Mouse (Mus musculus) hindbrain, embryonic 12.5 days (tissue): ENCODE measurements around the gene Sdcbp2. TPM values are rescaled to one million over a fixed set of nuclear protein-coding genes. Genes with fewer than 3 reads are reported as not detected.

ENCODE experiments used
- ATAC-seq: fragments of 200-750 bp; cut with Nextera tagmentation; 2 replicates; pipeline ENCODE4 v1.8.0; 2017; ENCODE audit warnings: moderate TSS enrichment; ENCODE audit not compliant: low FRiP score
- H3K27ac ChIP-seq: fragments of 300-500 bp; sonication (generic); 2 replicates; pipeline ENCODE4 v1.5.1; 2016; ENCODE audit warnings: mild to moderate bottlenecking
- H3K27me3 ChIP-seq: fragments of 300-500 bp; sonication (generic); 2 replicates; pipeline ENCODE4 v1.6.1; 2016; ENCODE audit warnings: mild to moderate bottlenecking
- H3K36me3 ChIP-seq: fragments of 300-500 bp; sonication (generic); 2 replicates; pipeline ENCODE4 v1.6.1; 2016; ENCODE audit warnings: mild to moderate bottlenecking
- H3K4me1 ChIP-seq: fragments of 300-500 bp; sonication (generic); 2 replicates; pipeline ENCODE4 v1.6.1; 2016
- H3K4me2 ChIP-seq: fragments of 300-500 bp; sonication (generic); replicated peaks from 2 replicates; pipeline ENCODE4 v1.6.1; 2016; ENCODE audit warnings: mild to moderate bottlenecking
- H3K4me3 ChIP-seq: fragments of 300-500 bp; sonication (generic); 2 replicates; pipeline ENCODE4 v1.5.1; 2016; ENCODE audit warnings: mild to moderate bottlenecking
- H3K9ac ChIP-seq: fragments of 300-500 bp; sonication (generic); 2 replicates; pipeline ENCODE4 v1.6.1; 2016; ENCODE audit warnings: mild to moderate bottlenecking, moderate library complexity
- H3K9me3 ChIP-seq: fragments of 300-500 bp; sonication (generic); replicated peaks from 2 replicates; pipeline ENCODE4 v1.6.1; 2016; ENCODE audit warnings: mild to moderate bottlenecking
- WGBS: fragments of 180-500 bp; shearing (Covaris S2); methylation state at CpG from one replicate; pipeline ENCODE4 v1.1.7; 2016; 5-methylcytosine and 5-hydroxymethylcytosine counted together
- polyA plus RNA-seq: library from polyadenylated mRNA; unstranded; fragments of >200 nt; fragmentation: Nextera tagmentation; extraction: Ambion mirVana; gene quantifications from 2 replicates; pipeline ENCODE4 v1.2.1, GENCODE M21; 2016

Sdcbp2 gene
- polyA plus RNA-seq, 1 experiment from 2014 or later: 0.50 TPM

DNA sequence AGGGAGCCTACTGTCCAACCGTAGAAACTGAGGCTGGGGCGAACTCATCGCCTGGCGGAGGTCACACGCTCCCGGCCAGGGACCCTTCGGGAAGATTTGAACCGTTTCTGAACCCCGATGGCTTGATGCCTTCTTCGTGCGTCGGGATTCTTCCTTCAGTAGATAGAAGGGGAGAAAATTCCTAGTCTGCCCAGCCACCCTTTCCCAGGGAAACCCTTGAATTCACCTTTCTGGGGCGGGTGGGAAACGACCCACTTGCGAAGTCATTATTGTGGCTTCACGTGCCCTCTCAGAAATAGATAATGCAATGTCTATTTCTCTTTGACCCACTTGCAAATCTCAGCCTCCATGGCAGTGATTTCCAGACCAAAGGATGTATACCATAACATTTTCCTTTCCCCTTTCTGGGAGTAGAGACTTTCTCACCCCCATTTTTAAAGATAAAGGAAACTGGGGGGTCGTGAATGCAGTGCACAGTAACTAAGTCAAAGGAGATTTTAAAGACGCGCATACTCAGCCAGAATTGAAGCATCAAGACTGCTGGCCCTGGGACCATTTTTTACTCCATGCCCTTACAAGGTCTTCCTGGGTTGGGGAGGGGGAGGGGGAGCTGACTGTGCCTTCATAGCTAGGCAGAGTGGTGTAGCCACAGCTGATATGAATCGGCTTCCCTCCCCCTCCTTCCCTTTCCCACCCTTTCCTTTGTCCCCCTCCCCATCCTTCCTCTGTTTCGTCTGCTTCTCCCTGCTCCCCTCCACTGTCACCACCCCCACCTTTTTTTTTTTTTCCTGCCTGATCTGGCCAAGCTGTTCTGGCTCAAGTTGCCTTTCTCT is 29.1 kb upstream of the Sdcbp2 start:
- 2% methylated on average over 20 of the region's 21 CpGs for WGBS
- peak overlapping the region; percentile 90 for H3K27ac ChIP-seq
- 0 out of 2 replicates have a peak, but pooled peaks have one; percentile 18 for ATAC-seq
- H3K27me3 ChIP-seq: no peaks in the 10 kb centered on the region
- peak overlapping the region; percentile 90 for H3K9ac ChIP-seq
- H3K9me3 ChIP-seq: no peaks in the 10 kb centered on the region
- H3K4me3 ChIP-seq: peak overlapping the region; percentile 78
- peak overlapping the region; percentile 80 for H3K4me2 ChIP-seq
- peaks cover 33% of the 10 kb centered on the region for H3K36me3 ChIP-seq
- H3K4me1 ChIP-seq: peaks cover 30% of the 10 kb centered on the region

DNA sequence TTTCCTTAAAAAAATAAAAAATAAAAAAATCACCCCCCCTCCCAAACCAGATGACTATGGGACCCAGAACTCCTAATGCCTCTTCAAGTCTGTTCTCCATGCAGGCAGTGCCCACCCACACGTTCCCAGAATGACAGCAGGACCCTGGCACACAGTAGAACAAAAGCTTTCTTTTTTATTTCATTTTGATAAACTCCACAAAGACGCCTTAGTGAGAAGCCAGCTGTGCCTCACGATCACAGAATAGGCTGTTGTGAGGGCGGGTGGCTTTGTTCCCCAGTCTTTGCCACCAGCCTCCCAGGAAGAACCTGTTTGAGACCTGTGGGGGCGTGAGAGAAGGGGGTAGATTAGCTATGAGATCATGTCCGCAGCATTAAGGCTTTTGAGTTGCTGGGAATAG is 27.7 kb upstream of the Sdcbp2 start:
- Histone ChIP-seq H3K9ac (0 out of 2 replicates have a peak overlapping the region, but pooled peaks have one; percentile 6), H3K4me2 (peak overlapping the region; percentile 80), H3K36me3 (peaks cover 37% of the 10 kb centered on the region), H3K9me3 (no peaks in the 10 kb centered on the region), H3K4me1 (peaks cover 30% of the 10 kb centered on the region), H3K27ac (no peak overlapping the region), H3K27me3 (no peaks in the 10 kb centered on the region), H3K4me3 (0 out of 2 replicates have a peak overlapping the region, but pooled peaks have one; percentile 78)
- ATAC-seq: no peak
- WGBS: 58% methylated on average over 6 of the region's 6 CpGs

DNA sequence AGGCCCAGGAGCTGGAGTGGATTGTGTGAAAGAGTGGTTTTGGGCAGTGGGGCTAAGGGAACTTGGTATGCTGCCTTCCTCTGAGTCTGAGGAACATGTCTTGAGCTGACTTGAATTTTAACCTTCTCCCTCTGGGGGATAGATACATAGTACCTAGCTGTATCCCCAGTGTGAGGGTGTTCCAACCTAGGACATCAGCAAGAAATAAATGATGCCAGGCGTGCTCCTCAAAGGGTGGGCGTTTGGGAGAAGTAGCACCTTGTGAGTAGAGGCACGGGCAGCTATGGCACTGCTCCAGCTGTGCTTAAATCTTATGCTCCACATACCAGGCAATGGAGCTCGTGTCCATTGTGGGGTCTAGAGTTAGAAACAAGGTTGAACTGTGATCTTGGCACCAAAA is 25.9 kb upstream of the Sdcbp2 start:
- Histone ChIP-seq H3K4me1 (peaks cover 27% of the 10 kb centered on the region), H3K9me3 (no peaks in the 10 kb centered on the region), H3K4me2 (no peak overlapping the region), H3K4me3 (no peak overlapping the region), H3K27me3 (no peaks in the 10 kb centered on the region), H3K36me3 (peaks cover 53% of the 10 kb centered on the region), H3K9ac (no peak overlapping the region), H3K27ac (no peak overlapping the region)
- 92% methylated on average over 4 of the region's 4 CpGs for WGBS
- ATAC-seq: no peak

DNA sequence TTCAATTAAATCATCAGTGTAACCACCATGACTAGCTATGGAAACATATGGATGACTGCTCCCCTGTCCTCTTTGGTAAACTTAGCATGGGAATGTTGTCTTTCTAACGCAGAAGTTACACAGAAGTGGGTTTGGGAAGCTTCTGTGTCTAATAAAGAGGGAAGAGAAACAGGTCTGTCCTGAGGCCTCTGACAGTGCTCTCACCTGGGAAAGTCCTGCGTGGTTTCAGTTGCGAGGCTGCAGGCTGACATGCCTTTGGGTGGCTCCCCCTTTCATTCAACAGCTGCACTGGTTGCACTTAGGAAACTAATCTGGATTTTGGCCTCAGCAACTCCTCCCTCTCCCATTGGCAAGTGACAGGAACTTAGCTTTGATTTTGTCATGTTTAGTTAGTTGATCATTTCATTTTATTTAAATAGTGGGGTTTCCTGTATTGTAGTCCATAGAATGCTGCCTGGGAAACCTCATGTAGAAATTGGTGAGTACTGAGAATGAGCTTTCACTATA is 22.8 kb upstream of the Sdcbp2 start:
- Histone ChIP-seq H3K36me3 (peaks cover 65% of the 10 kb centered on the region), H3K4me2 (no peak overlapping the region), H3K9me3 (no peaks in the 10 kb centered on the region), H3K27me3 (no peaks in the 10 kb centered on the region), H3K4me3 (no peak overlapping the region), H3K27ac (no peak overlapping the region), H3K9ac (no peak overlapping the region), H3K4me1 (peaks cover 10% of the 10 kb centered on the region)
- no peak for ATAC-seq
- 96% methylated on average over 3 of the region's 3 CpGs for WGBS

DNA sequence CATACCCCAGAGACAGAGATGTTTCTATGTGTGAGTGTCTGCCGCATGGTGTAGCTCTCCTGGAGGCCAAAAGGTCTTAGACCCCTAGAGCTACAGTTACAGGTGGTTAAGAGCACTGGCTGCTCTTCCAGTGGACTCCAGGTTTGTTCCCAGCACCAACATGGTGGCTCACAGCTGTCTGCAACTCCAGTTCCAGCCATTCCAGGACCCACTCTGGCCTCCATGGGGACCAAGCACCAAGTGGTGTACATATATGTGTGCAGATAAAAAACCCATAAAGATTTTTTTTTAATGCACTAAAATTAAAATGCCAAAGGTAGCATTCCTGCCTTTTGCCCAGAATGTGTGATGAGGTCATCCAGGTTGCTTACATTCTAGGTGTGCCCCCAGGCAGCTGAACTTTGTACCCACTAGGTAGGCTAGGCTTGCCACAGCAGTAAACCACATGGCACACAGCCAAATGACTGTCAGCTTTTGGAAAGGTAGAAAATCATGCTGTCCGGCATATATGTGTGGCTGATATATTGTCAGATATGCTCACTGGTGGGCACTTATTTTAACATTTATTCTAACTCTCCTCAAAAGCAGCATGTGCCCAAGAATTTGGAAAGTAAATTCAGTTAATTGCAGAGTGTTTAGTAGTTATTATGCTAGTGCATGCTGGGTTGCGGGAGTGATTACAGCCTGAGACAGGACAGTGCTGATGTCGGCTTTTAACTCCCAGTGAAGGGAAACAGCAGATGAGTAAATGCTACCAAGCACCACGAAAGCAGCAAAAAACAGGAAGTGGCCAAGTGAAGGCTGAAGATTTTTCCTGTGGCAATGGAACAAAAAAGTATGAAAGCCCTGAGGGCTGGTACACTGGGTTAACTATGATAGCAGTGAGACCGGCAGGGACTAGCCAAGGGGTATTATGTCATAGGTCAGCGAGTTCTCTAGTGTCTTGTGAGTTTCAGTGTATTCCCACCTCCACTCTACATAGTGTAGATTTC is 9.2 kb upstream of the Sdcbp2 start:
- H3K36me3 ChIP-seq: peaks cover 53% of the 10 kb centered on the region
- H3K4me1 ChIP-seq: no peaks in the 10 kb centered on the region
- H3K9ac ChIP-seq: no peak overlapping the region
- no peaks in the 10 kb centered on the region for H3K9me3 ChIP-seq
- no peak overlapping the region for H3K4me3 ChIP-seq
- H3K4me2 ChIP-seq: no peak overlapping the region
- WGBS: 93% methylated on average over 7 of the region's 7 CpGs
- ATAC-seq: no peak
- H3K27me3 ChIP-seq: no peaks in the 10 kb centered on the region
- H3K27ac ChIP-seq: no peak overlapping the region

DNA sequence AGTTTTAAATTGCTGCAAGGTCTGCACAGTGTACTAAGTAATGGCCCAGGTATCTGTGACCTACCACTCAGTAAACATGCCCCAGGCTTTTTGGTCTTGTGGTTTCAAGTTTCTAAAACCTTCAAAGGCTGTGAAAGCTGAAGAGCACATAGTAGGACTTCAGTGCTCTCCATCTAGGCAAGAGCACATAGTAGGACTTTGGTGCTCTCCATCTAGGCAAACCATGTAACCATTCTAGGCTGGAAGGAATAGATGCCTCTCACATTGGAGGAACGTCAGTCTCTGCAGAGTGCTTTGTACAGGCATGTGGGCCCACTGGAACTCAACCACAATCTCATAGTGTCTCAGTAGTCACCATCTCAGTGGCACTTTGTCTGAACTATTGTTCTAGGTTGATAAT is 8.4 kb upstream of the Sdcbp2 start:
- no peak for ATAC-seq

DNA sequence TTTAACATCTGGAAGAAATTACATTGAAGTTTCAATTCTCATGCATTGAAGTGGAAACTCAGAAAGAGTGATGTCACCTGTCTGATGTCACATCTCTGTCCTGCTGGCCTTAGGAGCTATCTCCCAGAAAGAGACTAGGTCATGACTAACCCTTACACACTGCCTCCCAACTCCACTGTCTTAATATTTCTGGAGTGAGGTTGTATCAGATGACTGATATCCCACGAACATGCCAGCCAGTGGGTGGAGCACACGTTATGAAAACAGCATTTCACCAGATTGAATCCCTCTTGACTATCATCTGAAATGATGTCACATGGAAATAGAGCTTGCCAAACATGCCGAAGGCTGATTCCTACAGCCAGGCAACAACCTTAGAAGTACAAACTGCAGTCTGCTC is 7.4 kb upstream of the Sdcbp2 start:
- Histone ChIP-seq H3K9ac (no peak overlapping the region), H3K9me3 (no peaks in the 10 kb centered on the region), H3K27ac (no peak overlapping the region), H3K4me1 (no peaks in the 10 kb centered on the region), H3K4me2 (no peak overlapping the region), H3K27me3 (no peaks in the 10 kb centered on the region), H3K36me3 (peaks cover 37% of the 10 kb centered on the region), H3K4me3 (no peak overlapping the region)
- no peak for ATAC-seq
- WGBS: 76% methylated on average over 3 of the region's 3 CpGs

More for the DNA sequence above, 8.4 kb upstream of the Sdcbp2 start:
- Histone ChIP-seq H3K4me1 (no peaks in the 10 kb centered on the region), H3K36me3 (peaks cover 47% of the 10 kb centered on the region), H3K4me2 (no peak overlapping the region), H3K27me3 (no peaks in the 10 kb centered on the region), H3K9ac (no peak overlapping the region), H3K9me3 (no peaks in the 10 kb centered on the region), H3K4me3 (no peak overlapping the region), H3K27ac (no peak overlapping the region)
- WGBS: 79% methylated on average over 1 of the region's 1 CpGs

DNA sequence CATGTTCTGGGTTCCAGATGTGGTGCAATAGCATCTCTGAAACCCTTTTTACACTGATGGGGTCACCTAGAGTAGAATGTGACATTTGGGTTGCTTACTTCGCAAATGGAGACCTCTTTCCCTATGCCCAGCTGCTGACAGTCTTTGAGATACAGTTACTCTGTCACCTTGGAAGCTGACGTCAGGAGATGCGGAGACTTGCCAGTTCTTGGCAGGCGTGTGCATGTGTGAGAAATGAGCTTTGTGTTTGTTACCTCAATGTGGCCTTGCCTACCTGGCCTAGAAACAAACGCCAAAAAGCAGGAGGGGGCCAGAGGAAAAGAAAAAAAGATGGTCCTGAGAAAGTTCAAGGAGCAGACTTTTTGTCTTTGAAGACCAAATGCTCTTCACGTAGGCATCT is 5.6 kb upstream of the Sdcbp2 start:
- no peaks in the 10 kb centered on the region for H3K27me3 ChIP-seq
- no peaks in the 10 kb centered on the region for H3K9me3 ChIP-seq
- ATAC-seq: no peak
- no peaks in the 10 kb centered on the region for H3K4me1 ChIP-seq
- no peak overlapping the region for H3K9ac ChIP-seq
- H3K36me3 ChIP-seq: peaks cover 24% of the 10 kb centered on the region
- H3K4me2 ChIP-seq: no peak overlapping the region
- 90% methylated on average over 6 of the region's 6 CpGs for WGBS
- no peak overlapping the region for H3K4me3 ChIP-seq
- H3K27ac ChIP-seq: no peak overlapping the region

DNA sequence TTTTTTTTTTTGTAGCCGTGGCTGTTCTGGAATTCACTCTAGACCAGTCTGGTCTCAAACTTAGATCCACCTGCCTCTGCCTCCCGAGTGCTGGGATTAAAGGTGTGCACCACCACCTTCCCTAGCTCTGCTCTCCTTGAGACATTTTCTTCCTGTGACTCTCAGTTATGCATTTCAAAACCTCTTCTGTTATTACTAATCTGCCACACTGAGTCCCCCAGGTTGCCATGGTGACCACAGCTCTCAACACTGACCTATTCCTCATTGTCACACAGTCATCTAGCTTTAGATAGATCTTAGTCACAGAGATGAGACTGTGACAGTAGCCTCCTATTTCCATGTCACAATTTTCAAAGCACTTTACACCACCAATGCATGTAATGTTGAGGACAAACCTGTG is 3.0 kb upstream of the Sdcbp2 start:
- ATAC-seq: no peak
- Histone ChIP-seq H3K9me3 (no peaks in the 10 kb centered on the region), H3K27me3 (no peaks in the 10 kb centered on the region), H3K4me1 (no peaks in the 10 kb centered on the region), H3K27ac (no peak overlapping the region), H3K36me3 (peaks cover 5% of the 10 kb centered on the region; the same call in 1 of the 2 replicates), H3K9ac (no peak overlapping the region), H3K4me3 (no peak overlapping the region), H3K4me2 (no peak overlapping the region)
- whole genome bisulfite sequencing: 88% methylated on average over 2 of the region's 2 CpGs

DNA sequence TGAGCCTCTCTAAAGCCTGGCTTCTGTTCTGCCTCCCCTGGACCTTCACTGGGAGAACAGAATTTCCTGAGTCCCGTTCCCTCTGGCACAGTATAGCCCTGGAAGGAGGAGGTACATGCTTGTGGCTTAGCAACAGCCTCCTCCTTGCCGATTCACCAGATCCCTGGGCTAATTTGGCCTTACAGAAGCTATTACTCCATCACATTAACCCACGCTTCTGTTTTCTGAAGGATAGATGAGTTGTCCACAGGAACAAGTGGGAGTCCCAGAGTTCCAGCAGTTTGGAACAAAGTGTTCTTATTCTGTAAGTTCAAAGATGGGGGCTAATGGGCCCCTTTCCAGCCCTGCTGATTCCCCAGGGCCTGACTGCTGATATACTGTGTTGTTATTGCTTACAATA is 1.2 kb downstream of the Sdcbp2 start:
- Histone ChIP-seq H3K4me2 (no peak overlapping the region), H3K4me1 (peaks cover 10% of the 10 kb centered on the region), H3K4me3 (no peak overlapping the region), H3K9ac (no peak overlapping the region), H3K27ac (no peak overlapping the region), H3K9me3 (no peaks in the 10 kb centered on the region), H3K36me3 (no peaks in the 10 kb centered on the region), H3K27me3 (no peaks in the 10 kb centered on the region)
- 76% methylated on average over 3 of the region's 3 CpGs for WGBS
- ATAC-seq: no peak

DNA sequence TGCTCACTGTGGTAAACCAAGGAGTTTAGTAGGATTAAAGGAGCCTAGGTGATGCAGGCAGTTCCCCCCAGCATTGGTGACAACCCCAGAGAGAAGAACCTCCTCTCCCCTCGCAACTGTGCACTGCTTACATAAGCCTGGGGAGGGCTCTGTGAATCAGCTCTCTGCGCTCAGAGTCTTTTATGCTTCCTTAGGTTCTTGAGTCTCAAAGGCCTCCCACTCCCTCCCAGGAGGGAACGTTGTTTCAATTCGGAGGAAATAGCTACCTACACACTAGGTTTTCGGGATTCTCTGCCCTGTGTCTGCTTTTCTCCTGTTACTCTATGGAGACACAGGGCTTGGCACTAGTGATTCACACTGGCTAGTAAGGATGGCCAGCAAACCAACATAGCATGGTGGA is 2.2 kb downstream of the Sdcbp2 start:
- H3K27ac ChIP-seq: no peak overlapping the region
- no peak overlapping the region for H3K4me3 ChIP-seq
- H3K4me2 ChIP-seq: no peak overlapping the region
- no peaks in the 10 kb centered on the region for H3K9me3 ChIP-seq
- ATAC-seq: no peak
- H3K27me3 ChIP-seq: no peaks in the 10 kb centered on the region
- H3K9ac ChIP-seq: no peak overlapping the region
- H3K36me3 ChIP-seq: no peaks in the 10 kb centered on the region
- WGBS: 67% methylated on average over 5 of the region's 5 CpGs
- H3K4me1 ChIP-seq: peaks cover 10% of the 10 kb centered on the region

DNA sequence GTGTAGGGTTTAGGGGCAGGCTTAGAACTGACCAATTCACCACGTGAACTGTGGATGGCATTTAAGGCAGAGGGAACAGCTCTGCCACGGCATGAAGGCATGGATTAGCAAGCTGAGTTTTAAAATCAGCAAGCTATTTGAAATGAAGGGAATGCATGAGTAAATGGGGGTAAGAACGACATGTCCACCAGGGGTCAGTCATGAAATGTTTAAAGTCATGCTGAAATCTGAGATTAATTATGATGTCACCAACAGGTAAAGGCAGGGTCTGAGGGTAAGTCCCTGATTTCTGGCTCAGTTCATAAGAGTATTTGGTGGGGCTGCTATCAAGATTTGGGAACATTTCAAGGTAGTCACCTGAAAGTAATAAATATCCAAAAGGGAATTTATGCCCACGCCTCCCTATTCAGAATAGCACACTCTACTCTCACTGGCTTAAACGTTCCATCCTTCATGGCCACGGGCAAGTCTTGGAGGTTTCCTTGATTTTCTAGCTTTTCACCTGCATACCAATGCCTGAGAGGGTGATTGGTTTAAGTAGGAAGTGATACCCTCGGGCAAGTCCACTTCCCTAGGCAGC is 2.8 kb downstream of the Sdcbp2 start:
- H3K4me2 ChIP-seq: peak overlapping the region; percentile 65
- ATAC-seq: peak; percentile 27
- no peaks in the 10 kb centered on the region for H3K36me3 ChIP-seq
- no peaks in the 10 kb centered on the region for H3K27me3 ChIP-seq
- no peaks in the 10 kb centered on the region for H3K9me3 ChIP-seq
- H3K4me1 ChIP-seq: peaks cover 10% of the 10 kb centered on the region
- WGBS: 20% methylated on average over 7 of the region's 7 CpGs
- peak overlapping the region; percentile 41 for H3K4me3 ChIP-seq
- peak overlapping the region; percentile 49; the same call in 1 of the 2 replicates for H3K9ac ChIP-seq
- H3K27ac ChIP-seq: peak overlapping the region; percentile 82
